Mouse (Mus musculus) brain, embryonic 14.5 days (tissue): ENCODE measurements at regions not wholly inside any gene's neighbourhood (a gene's known extent, or its start where the extent isn't known, plus 50 kb on each side); places are given as distances from the start of the nearest gene placed in this dataset.

ENCODE experiments used
- CTCF ChIP-seq: fragments of 200-500 bp; IDR thresholded peaks from 2 replicates; pipeline ENCODE4 v1.5.1; 2012; ENCODE audit warnings: inconsistent platforms, mild to moderate bottlenecking, moderate library complexity, borderline replicate concordance; ENCODE audit not compliant: insufficient read depth, insufficient read length; ENCODE audit errors: extremely low read depth
- POLR2A ChIP-seq: fragments of 200-500 bp; IDR thresholded peaks from 2 replicates; pipeline ENCODE4 v1.6.1; 2012; ENCODE audit warnings: mild to moderate bottlenecking, inconsistent platforms, borderline replicate concordance; ENCODE audit not compliant: poor library complexity, insufficient read depth, insufficient read length, severe bottlenecking; ENCODE audit errors: extremely low read depth

- TF ChIP-seq CTCF: no peak
- no peak for TF ChIP-seq POLR2A
These were observed 232.2 kb downstream of the Myh15 start for GRCm38 (mm10) chr16:49289200-49290079.
